Mouse (Mus musculus) mature B cell (primary cell): ENCODE data around the gene Cdx2.

Experiments
- in situ Hi-C: fragments of 300-500 bp; cut with MboI; formaldehyde crosslinking; loops from 2 replicates; pipeline ENCODE4 v1.14.3; 2019

Cdx2 gene

DNA sequence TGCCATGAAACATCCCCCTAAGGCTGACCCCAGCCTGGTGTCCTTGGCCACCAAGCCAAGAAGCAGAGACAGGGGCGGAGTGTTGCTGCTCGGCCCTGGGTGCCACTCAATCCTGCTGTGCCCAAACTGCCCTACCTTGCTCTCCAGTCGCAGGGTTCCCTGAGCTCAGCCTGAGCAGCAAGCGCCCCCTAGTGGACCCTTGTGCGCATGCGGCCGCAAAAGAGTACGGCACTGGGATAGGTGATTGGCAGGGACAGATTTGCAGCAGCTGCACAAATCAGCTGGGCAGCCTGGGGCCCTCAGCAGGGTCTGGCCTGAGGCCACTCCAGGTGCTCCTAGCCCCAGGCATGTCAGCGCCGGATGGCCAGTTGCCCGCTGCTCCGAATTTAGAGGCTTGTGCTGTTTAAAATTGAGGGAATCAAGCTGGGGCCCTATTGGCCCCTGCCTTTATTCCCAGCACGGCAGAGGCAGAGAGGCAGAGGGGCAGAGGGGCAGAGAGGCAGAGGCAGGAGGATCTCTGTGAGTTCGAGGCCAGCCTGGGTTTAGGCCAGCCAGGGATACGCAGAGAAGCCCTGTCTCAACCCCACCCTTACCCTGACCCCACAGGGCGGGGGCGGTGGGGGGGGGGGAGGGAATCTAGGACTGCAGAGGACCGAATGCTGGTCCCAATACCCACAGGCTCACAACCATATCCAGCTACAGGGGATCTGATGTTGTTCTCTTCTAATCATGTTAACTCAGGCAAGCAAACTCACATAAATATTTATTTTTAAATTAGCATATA lies 13.8 kb downstream of the Cdx2 start:
- in situ Hi-C loops: no loop called here

DNA sequence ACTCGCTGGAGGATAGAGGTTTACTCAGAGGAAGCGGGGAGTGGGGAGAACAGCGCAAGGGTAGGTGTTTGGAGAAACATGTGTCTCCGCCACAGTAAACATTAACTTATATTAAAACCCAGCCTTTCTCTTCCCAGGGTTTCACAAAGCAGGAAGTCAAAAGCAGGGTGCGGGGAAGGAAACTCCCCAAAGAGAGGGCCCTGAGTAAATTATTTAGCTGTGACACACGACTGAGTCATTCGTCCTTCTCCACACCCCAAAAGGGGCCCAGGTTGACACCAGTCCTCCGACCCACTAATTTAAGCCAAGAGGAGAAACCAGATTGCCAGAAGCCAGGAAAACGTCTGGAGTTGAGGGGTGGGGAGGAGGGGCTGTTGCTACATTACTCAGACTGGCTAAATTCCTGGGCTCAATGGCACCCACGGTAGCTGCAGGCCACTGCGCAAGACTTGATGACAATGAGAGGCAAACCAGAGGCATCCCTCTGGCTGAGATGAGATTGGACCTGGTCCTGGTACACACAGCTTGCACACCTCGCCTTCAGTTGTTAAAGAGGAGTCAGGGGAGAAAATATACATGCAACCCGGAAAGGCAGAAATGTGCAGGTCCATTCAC lies 14.5 kb downstream of the Cdx2 start:
- in situ Hi-C loops: no loop called here

DNA sequence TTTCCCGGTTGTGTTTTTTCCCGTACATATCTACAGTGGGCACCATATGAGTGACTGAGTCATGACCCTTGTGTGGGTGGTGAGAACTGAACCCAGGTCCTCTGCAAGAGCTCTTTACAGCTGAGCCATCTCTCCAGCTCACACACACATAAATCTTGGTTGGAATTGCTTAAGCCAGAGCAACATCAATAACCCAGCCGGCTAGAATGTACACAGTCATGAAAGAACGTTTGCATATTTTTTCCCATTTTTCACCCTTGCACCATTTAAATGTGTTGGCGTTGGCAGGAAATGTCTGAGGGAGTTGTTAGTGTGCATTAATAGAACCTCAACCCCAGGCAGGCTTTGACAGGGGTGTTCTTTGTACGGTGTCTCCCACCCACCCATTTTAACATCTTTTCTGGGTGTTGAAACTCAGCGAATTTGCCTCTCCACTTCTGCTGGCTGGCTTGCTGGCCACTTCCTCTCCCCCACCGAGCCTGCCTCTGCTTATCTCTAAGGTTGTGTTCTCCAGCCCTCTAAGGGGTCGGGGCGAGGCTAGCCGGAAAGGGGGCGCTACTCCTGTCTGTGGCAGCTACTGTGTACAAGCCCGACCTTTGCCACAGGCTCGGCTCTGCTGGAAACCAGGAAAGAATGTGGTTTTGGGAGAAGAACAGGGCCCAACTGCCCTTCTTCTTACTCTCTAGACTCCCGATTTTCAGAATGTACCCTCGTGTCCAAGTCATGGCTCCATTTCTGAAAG lies 15.1 kb downstream of the Cdx2 start:
- in situ Hi-C loops: no loop called here

DNA sequence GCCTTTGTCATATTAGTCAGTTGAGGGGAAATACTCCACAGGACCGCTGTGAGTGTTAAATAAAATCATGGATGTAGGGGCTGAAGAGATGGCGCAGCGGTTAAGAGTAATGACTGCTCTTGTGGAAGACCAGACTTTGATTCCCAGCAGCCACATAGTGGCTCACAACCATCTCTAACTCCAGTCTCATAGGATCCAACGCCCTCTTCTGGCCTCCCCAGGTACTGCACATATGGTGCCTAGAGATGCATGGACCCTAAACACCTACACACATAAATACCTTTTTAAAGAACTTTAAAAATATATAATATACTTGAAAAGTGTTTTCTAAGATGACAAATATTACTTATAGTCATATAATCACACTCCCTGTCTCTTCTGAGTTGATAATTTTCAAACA lies 22.7 kb downstream of the Cdx2 start:
- in situ Hi-C loops: no loop called here

DNA sequence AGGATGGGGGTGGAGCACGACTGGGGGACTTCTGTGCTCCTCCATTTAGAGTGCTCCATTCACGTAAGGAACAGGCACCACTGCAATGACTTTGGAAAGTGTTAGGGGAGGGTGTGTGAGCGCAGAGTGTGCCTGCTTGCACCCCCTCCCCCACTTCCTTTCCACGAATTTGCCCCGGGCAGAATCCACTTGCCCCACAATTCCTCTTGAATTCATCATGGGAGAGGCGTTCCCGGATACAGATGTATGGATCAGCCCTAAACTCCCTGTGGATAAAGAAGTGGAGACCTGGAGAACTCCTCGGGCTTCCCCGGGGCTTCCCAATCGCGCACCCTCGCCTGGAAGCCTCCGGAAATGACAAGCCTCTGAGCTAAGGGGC lies 29.5 kb downstream of the Cdx2 start:
- in situ Hi-C loops: no loop called here

DNA sequence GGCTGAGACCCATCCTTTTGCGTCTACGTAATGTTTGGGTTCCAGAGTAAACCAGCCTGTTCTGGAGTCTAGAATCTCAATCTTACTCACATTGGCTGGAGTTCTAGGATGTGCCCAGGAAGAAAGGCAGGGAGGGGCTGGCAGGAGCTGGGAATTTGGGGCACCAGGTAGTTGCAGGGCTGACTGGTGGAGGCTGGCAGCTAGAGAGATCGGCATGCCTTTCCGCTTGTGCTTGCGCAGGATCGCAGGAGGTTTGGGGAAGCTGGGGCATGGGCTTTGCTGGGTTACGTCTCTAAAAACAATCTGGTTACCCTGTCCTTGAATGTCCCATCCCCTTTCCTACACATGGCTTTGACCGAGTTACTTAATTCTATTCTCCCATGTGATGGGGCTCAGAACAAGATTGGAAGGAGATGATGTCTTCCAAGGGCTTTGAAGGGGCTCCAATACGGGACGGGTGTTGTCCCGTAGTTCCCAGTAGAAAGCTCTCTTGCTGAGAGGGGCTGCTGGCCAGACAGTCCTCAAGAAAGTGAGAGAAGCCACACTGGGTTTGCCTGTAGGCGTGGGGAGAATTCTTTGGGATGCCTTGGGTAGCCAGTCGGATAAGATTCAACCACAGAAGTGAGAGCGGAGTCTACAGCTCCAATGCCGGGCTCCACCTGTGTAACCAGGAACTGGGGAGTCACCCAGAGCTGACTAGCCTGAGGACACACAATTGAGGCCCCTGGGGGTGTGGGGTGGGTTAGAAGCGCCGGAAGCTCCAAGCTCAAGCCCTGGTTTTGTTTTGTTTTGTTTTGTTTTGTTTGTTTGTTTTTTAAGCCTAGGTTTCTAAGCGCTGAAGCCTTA lies 30.1 kb downstream of the Cdx2 start:
- in situ Hi-C loops: no loop called here

DNA sequence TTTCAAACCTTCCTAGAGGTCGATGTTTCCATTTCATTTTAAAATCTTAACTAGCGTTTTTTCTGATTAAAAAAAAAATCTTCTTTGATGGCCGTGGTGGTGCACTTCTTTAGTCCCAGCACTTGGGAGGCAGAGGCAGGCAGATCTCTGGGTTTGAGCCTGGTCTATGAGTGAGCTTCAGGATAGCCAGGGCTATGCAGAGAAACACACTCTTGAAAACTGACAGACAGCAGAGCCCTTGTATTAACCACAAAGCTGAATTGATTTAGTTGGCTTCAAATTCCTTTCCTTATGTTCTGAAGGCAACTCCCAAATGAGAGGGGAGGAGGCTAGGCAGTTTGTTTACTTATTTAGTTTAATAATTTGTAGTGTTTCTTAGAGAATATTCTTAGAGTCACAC lies 31.3 kb downstream of the Cdx2 start:
- in situ Hi-C loops: no loop called here

DNA sequence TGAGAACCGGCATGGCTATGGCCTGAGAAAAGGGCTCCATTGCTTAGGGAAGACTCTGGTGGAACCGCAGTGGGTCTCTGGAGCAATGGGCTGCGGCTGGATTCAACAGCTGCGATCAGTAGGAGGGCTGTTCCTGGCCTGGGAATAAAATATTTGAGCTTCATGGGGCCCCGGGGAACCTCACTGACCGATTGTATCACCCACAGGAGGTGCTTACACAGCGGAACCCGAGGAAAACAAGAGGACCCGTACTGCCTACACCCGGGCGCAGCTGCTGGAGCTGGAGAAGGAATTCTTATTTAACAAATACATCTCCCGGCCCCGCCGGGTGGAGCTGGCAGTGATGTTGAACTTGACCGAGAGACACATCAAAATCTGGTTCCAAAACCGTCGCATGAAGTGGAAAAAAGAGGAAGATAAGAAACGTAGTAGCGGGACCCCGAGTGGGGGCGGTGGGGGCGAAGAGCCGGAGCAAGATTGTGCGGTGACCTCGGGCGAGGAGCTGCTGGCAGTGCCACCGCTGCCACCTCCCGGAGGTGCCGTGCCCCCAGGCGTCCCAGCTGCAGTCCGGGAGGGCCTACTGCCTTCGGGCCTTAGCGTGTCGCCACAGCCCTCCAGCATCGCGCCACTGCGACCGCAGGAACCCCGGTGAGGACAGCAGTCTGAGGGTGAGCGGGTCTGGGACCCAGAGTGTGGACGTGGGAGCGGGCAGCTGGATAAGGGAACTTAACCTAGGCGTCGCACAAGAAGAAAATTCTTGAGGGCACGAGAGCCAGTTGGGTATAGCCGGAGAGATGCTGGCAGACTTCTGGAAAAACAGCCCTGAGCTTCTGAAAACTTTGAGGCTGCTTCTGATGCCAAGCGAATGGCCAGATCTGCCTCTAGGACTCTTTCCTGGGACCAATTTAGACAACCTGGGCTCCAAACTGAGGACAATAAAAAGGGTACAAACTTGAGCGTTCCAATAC lies 32.6 kb downstream of the Cdx2 start:
- in situ Hi-C loops: no loop called here

DNA sequence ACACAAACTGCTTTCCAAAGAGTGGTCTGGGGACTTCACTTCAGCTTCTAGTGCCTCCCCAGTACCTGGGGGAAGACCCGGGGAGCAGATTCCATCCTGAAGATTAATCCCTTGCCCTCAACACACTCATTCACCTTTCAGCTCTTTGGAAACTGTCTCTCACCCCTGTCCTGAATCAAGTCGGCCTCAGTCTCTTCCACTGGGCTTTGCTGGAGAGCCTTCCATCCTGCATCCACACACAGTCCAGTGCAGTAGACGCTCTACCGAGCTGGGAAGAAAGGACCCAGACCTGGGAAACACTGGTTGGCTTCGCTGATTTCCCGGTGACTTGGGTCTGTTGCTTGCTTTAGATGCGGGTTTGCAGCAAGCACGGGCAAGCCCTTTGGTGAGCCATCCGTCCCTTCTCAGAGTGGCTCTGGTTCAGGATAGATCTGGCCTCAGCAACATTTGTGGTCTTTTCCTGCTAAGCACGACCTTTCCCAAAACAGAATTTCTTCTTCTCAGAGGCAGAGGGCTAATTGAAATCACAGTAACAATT lies 34.2 kb downstream of the Cdx2 start:
- in situ Hi-C loops: no loop called here

DNA sequence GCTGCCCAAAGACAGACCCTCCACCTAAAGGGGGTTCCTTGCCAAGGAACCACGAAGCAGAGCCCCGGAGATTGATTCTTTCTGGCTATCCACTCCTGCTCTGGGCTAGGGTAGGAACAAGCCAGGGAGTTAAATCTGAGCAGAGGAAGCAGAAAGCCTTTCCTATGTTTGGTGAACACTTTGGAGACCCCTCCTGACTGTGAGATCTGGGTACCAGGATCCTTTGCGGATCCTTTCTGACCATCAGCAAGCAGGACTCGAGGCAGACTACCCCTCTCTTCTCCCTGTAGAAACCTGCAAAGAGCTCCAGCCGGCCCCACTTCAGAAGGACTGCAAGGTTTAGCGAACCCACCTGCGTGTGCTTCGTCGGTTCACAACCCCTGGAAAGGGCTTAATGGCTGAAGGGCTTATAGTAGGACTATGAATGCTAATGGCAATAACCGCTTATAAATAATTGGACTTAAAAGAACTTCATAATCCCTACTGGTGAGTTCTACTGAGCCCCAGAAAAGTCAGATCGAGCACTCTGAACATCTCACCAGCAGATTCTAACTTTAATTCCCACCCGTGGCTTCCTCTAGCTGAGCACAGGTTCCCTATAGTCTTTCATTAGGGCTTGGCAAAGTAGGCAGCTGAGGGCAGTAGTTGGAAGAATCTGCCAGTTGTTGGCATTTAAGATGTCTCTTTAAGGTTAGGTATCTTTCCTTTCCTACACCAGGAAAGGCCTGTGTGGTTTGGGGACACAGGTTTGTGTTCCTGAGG lies 34.8 kb downstream of the Cdx2 start:
- in situ Hi-C loops: no loop called here

DNA sequence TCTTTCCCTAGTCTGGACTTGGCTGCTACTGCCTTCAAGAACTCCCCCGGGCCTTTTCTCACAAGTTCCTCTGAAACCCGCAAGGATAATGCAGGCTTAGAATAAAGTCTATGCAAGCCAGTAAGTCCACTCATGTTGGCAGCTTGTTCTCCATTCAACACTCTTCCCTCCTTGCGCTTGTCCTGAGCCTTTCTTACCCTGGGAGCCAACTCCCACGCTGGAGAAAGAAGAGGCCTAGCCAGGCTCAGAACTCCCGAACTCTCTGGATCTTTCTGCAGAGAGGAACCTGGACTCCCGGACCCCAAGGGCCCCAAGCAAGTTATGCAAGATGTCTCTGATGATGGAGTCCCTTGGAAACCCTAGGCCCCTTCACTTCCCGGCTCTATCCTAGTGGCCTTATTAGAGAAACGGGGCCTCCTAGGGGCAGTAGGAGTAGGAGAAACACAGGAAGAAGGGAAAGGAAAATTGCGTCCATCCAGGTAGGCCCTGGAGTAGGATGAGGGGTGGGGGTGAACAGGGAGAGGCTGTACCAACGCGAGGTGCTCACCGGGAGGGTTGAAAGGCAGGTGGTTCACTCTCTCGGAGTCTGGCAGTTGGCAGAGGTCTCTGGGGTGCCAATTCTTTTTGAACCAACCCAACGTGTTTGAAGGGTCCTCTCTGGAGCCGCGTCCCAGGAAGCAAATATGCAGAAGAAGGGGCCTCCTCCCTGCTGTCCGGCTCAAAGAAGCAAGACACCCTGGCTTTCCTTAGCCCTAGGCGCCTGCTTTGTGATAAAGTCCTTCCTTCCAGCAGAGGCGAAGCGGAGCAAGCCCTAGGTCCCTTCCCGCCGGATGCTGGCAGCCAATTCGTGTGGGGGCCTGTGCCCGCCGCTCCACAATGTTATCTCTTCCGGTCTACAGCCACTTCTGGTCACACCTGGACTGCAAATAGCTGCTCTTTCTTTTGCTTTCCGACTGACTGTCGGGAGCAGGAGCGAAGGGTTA lies 36.1 kb downstream of the Cdx2 start:
- in situ Hi-C loops: no loop called here

DNA sequence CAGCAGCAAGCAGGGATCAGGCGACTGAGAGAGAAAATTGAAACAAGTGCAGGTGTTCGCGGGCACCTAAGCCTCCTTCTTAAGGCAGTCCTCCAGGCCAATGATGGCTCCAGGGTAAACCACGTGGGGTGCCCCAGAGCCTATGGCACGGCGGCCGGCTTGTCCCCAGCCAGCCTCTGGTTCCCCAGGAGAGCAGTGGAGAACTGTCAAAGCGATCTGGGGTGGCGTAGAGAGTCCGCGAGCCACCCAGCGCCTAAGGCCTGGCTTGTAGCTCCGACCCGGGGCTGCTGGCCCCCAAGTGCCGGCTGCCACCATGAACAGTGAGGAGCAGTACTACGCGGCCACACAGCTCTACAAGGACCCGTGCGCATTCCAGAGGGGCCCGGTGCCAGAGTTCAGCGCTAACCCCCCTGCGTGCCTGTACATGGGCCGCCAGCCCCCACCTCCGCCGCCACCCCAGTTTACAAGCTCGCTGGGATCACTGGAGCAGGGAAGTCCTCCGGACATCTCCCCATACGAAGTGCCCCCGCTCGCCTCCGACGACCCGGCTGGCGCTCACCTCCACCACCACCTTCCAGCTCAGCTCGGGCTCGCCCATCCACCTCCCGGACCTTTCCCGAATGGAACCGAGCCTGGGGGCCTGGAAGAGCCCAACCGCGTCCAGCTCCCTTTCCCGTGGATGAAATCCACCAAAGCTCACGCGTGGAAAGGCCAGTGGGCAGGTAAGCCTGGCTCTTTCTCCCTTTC lies 37.0 kb downstream of the Cdx2 start, which contains the start of gene Pdx1:
Pdx1 (plus strand) TSS at position 34 of the 747 bp plus-strand sequence.
- in situ Hi-C loops: no loop called here

DNA sequence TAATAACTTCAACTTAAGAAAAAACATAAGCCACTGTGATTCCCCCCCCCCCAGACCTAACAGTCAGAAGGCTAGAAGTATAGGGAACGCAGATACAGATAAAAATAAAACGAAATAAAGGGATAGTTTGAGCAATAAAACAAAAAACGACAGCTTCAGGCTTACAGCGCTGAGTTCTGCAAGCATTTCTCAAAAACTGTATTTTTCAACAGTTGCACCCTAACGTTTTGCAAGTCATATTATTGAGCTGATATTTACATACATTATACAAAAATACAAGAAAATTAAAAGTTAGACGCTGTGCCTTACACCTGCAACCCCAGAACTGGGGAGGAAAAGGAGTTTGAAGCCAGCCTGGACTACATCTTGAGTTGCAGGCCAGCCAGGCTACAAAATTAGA lies 37.7 kb downstream of the Cdx2 start:
- in situ Hi-C loops: no loop called here

DNA sequence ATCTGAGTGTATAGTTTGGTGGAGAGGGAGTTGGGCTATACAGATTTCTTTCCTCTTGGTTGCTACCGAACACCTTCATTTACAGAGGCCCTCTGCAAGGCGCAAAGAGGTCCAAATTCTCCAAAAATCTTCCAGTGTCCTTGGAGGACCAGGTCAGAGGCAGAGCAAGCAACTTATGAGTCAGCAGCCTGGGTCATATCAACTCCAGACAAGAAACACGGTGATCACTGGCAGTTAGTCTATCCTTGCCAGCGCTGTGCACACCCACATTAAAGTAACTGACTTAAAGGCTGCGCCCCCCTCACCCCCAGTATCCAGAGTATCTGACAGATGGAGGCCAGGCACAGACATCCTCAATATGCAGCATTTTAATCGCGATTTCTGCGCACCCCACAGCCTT lies 38.3 kb downstream of the Cdx2 start:
- in situ Hi-C loops: no loop called here

DNA sequence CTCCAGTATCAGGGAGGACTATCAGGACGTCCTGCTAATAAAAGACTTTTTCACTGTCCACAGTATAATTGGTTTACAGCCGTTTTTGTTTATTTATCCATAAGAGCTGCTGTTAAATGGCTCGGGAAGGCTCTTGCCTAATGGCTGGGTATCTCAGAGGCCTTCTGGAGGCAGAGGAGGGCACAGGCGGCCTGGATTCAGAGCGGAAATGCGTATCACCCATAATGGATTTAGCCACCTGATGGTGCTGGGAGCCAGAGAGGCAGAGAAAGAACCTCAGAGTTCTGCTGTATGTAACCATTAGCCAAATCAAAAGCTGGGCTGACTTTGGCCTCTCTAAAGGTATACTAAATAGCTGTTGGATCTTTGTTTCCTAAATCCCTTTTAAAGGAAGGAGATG lies 39.6 kb downstream of the Cdx2 start:
- in situ Hi-C loops: no loop called here

DNA sequence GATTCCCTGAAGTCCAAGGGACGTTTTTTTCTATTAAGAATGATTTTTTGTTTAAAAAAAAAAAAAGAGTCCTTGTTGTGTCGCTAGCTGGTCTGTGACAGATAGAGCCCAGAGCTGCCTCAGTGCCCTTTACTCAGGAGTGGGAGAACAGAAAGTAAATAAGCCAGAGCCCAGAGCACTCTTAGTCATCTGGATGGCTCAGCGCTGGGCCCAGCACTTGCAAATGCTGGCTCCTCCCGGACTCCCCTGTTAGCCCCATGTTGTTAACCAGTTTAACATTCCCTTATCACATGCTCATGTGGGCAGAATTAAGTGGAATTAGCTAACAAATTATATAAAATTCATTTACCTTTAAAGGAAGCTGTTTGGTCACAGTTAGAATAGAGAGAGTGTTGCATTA lies 43.1 kb downstream of the Cdx2 start:
- in situ Hi-C loops: no loop called here

DNA sequence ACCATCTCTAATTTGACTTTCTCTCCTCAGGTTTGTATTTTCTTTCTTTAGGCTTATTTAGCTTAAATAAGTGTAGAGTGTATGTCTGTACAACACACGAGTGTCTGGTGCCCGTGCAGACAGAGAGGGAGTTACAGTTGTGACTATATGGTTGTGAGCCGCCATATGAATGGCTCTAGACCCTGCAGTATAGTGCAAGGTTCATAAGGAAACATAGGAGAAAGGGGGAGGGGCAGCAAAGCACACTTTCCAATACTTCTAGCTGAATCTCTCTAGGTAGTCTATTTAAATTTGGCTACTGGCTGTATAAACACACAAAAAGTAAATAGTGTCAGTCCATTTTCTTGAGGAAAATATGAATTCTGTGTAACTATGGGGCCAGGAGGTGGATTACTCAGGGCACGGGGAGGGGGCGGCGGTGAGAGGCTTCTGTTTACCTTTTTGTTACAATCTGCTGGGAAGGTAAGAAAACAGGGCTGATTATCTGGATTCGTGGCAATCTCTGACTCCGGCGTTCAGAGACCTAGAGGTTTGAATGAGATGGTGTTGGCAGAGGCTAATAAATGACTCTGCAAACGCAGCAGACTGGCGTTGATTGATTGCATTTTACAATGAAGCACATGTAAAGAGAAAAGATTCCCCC lies 45.0 kb downstream of the Cdx2 start:
- in situ Hi-C loops: no loop called here
